Mouse (Mus musculus): ENCODE measurements at regions not wholly inside any gene's neighbourhood (a gene's known extent, or its start where the extent isn't known, plus 50 kb on each side); places are given as distances from the start of the nearest gene placed in this dataset.

DNA sequence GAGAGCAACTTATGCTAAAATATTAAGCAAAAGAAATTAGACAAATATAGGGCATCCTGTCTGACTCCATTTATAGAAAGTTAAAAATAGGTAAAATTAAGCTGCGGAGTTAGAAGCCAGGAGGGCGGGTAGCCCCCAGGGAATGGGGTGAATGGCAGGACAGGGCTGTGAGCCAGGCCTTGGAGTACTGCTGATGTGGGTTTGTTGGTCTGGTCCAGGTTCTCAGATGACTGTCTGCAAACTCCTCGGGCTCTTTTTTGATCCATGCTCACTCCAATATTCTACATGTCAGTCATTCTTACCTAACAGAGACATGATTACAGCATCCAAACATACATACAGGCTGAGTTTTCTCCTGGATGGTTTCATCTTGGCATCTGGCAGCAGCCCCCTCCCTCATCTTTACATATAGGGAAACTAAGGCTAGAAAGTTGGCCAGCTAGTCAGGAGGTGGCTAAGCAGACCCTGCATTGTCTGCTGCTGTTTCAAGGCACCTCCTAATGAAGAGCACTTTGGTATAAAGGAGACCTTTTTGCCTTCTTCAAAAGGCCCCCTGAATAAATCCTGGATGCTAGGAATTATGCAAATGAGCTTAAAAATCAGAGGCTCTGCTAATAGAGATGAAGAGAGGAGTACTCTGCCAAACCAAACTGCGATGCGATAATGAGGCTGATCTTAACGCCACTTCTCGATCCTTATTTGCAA lies 354.4 kb downstream of the Xylt1 start:
- DNase-seq (ENCODE audit: low read depth, low spot score): no peak

- no peak for DNase-seq (ENCODE audit: low read depth, low spot score)
These were observed 348.3 kb downstream of the Xylt1 start for GRCm38 (mm10) chr7:117729067-117729466.
